Mouse (Mus musculus): ENCODE measurements at regions not wholly inside any gene's neighbourhood (a gene's known extent, or its start where the extent isn't known, plus 50 kb on each side); places are given as distances from the start of the nearest gene placed in this dataset.

DNA sequence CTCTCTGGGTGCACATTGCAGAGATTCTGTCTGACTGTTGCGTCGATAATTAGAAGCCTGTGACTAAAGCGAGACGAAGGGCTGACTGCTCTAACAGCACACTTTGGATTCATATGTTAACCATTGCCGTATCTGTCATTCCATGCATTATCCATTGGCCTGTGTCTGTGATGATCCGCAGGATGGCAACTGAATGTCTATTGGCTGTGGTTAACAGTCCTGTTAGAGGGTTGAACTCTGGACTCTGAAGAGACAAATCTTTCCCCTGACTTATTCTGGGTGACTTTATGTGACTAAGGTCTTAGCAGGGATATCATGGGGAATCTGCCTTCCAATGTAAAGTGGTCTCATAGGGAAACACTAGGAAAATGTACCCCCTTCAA lies 208.7 kb downstream of the Parm1 start:
- TF ChIP-seq EP300 (IDR thresholded peaks at IDR 0.05) (no peak), CTCF (IDR thresholded peaks at IDR 0.05) (no peak)

All from lung, postnatal 0 days (tissue).